Mouse (Mus musculus): Measurements from ENCODE around the gene Olfr1034.
"Not testable (repeated sequence)": the region's sequence is repeated elsewhere in the genome, so short reads cannot be mapped to it uniquely, and the experiment has no call there.

Gene Olfr1034

GRCm38 (mm10) chr2:86045561-86045960, at the start of gene Olfr1034:
TSS of gene Olfr1034 (plus strand) at chr2:86045861.
- no peak for DNase-seq (ENCODE audit: low read depth)

- no peak for DNase-seq (ENCODE audit: low read depth)
Measured at GRCm38 (mm10) chr2:86005240-86005639, 40.4 kb upstream of the Olfr1034 start, which contains the start of gene Olfr1032. TSS of gene Olfr1032 (plus strand) at chr2:86005540.

DNA sequence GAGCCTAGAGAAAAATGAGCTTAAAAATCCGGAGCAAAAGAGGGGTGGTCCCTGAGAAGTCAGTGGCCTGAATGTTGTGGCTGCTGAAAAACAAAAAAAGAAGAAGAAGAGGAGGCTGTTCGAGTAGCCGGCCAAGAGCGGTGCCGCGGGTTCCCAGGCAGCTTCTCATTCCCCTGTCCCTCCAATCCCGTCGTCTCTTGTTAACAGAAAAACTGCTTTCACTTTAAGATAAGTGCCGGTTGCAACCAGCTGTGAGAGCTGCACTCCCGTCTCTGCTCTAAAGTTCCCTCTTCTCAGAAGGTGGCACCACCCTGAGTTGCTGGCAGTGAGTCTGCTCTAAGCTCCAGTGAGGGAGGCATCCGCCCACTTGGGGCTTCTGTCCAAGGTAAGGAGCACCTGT, 25.3 kb upstream of the Olfr1034 start, which contains the start of gene Olfr1033:
Gene Olfr1033 (plus strand): TSS at position 228 of the 400 bp plus-strand sequence.
- not testable (repeated sequence) for DNase-seq (ENCODE audit: low read depth)

- DNase-seq (ENCODE audit: low read depth) = not testable (repeated sequence)
Measured at GRCm38 (mm10) chr2:86021518-86021917, 24.1 kb upstream of the Olfr1034 start.

GRCm38 (mm10) chr2:86050777-86051176, 5.1 kb downstream of the Olfr1034 start:
- DNase-seq (ENCODE audit: low read depth) = not testable (repeated sequence)

- not testable (repeated sequence) for DNase-seq (ENCODE audit: low read depth)
Measured at GRCm38 (mm10) chr2:86063766-86064165, 18.1 kb downstream of the Olfr1034 start.

DNA sequence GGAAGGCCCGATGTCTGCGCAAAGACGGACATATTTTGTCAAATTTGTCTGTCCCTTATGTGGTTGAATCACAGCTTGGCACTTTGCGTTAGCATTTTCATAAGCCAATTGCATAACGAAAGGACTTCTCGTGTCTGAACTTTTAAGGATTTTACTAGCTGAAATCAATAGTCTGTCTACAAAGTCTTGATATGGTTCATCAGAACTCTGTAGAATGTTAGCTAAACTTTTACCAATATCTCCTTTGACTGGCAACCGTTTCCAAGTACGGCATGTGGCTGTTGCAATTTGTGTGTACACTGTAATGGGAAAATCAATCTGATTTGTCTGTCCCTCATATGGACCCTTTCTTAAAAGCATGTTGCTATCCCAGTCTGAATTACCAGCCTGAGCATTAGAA, 24.5 kb downstream of the Olfr1034 start:
- DNase-seq (ENCODE audit: low read depth) = no peak

GRCm38 (mm10) chr2:86073692-86074091, 28.0 kb downstream of the Olfr1034 start, which contains the start of gene Olfr1036:
TSS of gene Olfr1036 (plus strand) at chr2:86073992.
- not testable (repeated sequence) for DNase-seq (ENCODE audit: low read depth)

- DNase-seq (ENCODE audit: low read depth) = not testable (repeated sequence)
Measured at GRCm38 (mm10) chr2:86080478-86080877, 34.8 kb downstream of the Olfr1034 start.

DNA sequence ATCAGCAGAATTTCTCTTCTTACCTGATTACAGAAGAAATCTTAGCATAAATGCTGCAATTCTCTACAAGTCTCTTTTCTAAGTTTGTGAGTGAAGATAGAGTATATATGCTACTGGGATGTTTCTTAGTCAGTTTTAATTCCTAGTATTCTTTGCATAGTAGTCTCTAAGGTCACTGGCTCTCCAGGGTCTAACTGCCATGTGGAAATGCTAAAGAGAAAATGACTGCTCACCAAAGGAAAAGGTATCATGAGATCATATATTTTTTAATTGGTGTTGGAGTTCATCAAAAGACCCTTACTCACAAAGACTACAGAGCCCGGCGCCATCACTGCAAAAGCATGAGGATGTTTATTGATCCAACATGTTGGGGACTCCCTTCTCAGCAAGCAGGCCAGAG, 41.6 kb downstream of the Olfr1034 start, which contains the start of gene Olfr1037:
Gene Olfr1037 (minus strand): TSS at position 101 of the 400 bp plus-strand sequence.
- no peak for DNase-seq (ENCODE audit: low read depth)

All from induced T-regulatory cell, adult 2 months (primary cell).